Mouse (Mus musculus) layer of hippocampus, postnatal 10 days (tissue): ENCODE results near the gene Gabra5. TPM values are rescaled to one million over a fixed set of nuclear protein-coding genes. Genes with fewer than 3 reads are reported as not detected.

Source experiments
- DNase-seq, 2 experiments: peaks; one replicate each; pipeline ENCODE4 v3.0.0; 2021; ENCODE audit warnings: low spot score in 2 of 2
- total RNA-seq, 2 experiments: library from RNA; stranded (reverse); gene quantifications; 2 replicates each; pipeline ENCODE4 v1.2.3; 2021

Gene Gabra5
- total RNA-seq, 2 experiments from 2014 or later = 200 to 221 TPM

DNA sequence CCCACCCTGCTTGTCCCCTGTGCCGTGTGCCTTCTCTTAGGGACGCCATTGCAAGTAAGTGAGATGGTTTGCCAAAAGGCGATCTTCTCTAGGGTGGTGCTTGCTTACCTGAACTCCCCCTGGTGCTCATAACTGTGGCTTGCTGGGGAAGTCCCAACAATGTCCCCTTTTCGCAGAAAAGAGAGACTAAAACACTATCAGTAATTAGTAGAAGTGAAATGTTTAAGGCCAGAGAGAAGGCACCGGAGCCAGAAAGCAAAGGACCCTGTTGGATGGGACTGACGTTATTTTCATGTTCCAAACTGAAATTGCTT, 122.6 kb downstream of the Gabra5 start:
- DNase-seq = no peak

- DNase-seq = peak; percentile 56 to 63
Measured at GRCm38 (mm10) chr7:57386517-57387340, 123.1 kb downstream of the Gabra5 start, which contains the start of gene Gabrg3. TSS of gene Gabrg3 (minus strand) at chr7:57387188.

GRCm38 (mm10) chr7:57384112-57384511, 125.7 kb downstream of the Gabra5 start:
- peak; percentile 12 to 23 for DNase-seq

GRCm38 (mm10) chr7:57366013-57366390, 143.9 kb downstream of the Gabra5 start:
- DNase-seq = no peak

DNA sequence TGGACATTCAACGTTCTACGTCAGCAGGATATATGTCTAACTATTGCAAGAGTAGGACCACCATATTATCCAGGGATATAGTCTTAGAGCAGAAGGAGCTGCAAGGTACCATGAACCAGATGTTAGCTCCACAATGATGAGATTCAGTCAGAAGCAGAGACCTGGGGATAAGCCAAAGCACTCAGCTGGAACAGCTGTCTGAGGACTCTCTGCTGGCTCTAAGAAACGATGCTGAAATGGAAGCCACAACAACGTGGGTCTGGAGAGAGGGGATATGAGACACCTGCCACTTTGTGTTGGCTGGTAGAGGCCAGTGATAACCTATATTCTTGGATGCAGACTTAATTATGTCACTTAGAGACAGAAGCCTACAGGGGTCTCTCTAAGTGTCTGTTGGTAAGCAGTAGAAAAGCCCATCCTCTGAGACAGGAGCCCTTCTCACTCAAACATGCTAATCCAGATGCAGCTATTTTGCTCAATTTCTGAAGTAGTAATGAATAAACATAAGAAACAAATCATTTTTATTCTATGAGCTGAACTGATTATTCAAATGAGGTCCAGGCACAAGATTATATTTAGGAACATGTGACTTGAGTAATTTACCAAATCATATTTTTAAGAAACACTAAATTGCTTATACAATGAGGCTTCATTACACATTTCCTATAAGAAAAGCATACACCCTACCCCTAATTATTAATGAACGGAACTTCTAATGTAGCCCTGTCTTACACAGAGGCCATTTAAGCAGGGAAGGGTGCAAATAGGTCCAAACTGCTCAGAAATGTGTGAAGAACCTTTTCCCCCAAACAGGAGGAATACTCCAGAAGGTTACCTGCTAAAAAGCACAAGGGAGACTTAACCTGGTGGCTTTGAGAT, 144.5 kb downstream of the Gabra5 start:
- no peak for DNase-seq

DNA sequence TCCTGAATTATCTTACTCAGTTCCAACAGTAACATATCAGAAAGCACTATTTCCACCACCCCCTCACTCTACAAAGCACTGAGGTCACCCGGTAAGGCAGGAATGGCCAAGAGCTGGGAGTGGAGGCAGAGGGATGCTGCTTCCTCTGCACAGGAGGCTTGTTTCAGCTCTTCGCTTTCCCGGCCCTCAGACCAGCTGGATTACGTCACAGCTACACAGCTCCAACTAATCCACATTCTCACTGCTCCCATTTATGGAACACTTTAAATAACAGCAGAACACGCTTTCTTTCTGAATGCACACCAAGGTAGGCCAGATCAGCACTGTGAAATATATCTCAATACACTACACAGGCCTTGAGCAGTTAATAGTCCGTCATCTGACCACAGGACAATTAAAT, 146.0 kb downstream of the Gabra5 start:
- DNase-seq = no peak

DNA sequence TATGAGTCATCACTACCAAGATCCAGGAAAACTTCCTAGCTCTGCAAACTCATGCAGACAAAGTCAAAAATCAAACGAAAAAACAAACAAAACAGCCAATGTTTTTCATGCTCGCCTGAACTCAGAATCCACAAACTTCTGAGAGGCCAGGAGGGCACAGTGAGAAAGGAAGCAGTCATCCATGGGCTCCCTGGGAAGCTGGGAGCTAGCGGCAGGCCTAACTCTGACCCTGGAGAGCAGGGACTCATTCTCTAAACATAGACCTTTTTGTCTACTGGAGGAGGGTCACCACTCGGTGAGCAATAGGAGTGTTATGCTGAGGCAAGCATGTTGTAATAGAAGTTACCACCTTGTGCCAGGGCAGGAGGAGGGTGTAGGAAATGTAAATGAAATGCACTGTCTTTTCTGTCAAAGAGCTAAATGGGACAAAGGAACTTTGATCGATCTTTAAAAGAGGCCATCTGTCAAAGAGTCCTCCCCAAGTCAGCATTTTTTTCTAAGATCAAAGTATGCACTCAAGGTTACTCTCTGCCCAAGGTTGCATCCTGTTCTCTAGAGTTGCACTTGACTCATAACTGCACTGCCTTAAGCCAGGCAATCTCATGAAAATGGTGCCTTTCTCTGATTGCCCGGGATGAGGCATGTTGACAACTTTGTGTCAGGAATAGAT, 151.9 kb downstream of the Gabra5 start:
- no peak for DNase-seq

Other genes starting within 250 kb of the Gabra5 start
- 10 to 100 TPM; 25.6 to 26.1 TPM for gene Gabrg3, start 122.9 kb downstream of the Gabra5 start, total RNA-seq
- 100 to 1,000 TPM; 226 to 259 TPM for gene Gabrb3, start 90.4 kb downstream of the Gabra5 start, total RNA-seq